8 mouse cellular contexts compared by ENCODE assay signal in the genomic region with DNA sequence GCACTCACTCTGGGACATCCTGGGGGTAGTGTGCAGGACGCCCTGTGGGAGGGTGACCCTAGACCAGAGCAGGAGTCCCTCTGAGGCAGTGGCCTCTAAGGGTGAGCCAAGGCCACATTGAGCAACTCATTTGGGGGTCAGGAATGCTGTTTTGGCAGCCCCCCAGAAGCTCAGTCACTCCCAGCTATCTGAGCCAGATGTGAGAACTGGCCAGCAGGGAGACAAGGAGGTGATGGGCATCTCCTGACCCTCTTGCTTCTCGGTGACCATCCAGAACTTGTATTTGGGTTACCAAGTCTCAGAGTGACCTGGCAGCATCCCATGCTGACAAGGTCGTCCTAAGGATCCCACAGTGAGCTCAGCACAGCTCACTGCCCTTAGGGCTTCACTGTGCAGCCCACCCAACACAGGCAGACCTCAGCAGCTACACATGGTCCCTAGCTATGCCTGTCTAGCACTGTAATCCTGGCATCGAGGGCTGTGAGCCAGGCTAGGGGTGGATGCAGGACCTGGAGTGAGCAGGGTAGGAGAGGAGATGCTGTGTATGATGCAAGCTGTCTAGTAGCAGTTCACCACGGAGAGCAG. TPM values are rescaled to one million over a fixed set of nuclear protein-coding genes. Genes with fewer than 3 reads are reported as not detected.
A peak's percentile ranks its signal among the peaks of the same experiment; 100 is the strongest.
DNase-seq lines count a peak whose midpoint lies in the region; ATAC-seq lines count a peak whose summit lies in the region.

No protein-coding gene starts in this region.

- peaks cover 31% of the 10 kb centered on the region for H3K4me1 ChIP-seq in midbrain, embryonic 13.5 days (replicated peaks)
- H3K4me1 ChIP-seq in midbrain, embryonic 10.5 days, result peaks cover 34% of the 10 kb centered on the region
- peaks cover 36% of the 10 kb centered on the region for H3K4me1 ChIP-seq in forebrain, embryonic 16.5 days (replicated peaks; ENCODE audit: control insufficient read depth, insufficient read depth, low read length)

- H3K27ac ChIP-seq in midbrain, embryonic 13.5 days, result no peak overlapping the region
- H3K27ac ChIP-seq in midbrain, embryonic 10.5 days (replicated peaks), result no peak overlapping the region
- no peak overlapping the region for H3K27ac ChIP-seq in forebrain, embryonic 16.5 days (ENCODE audit: low read length)

- peak; percentile 25; the same call in 1 of the 2 replicates for ATAC-seq in midbrain, embryonic 13.5 days
- ATAC-seq in forebrain, embryonic 16.5 days, result 0 out of 2 replicates have a peak, but pooled peaks have one; percentile 14
- ATAC-seq in CD4-positive, CD25-positive, alpha-beta regulatory T cell, adult 4 months, result no peak

- 54% methylated on average over 5 of the region's 5 CpGs for WGBS in midbrain, embryonic 13.5 days
- WGBS in midbrain, embryonic 10.5 days, result 47% methylated on average over 5 of the region's 5 CpGs
- WGBS in forebrain, embryonic 16.5 days, result 63% methylated on average over 4 of the region's 5 CpGs

- no peak overlapping the region for H3K4me3 ChIP-seq in midbrain, embryonic 13.5 days (replicated peaks)
- no peak overlapping the region for H3K4me3 ChIP-seq in midbrain, embryonic 10.5 days
- no peak overlapping the region for H3K4me3 ChIP-seq in forebrain, embryonic 16.5 days (replicated peaks; ENCODE audit: low read length)

- no peaks in the 10 kb centered on the region for H3K9me3 ChIP-seq in midbrain, embryonic 13.5 days
- no peaks in the 10 kb centered on the region for H3K9me3 ChIP-seq in midbrain, embryonic 10.5 days (replicated peaks)
- no peaks in the 10 kb centered on the region for H3K9me3 ChIP-seq in forebrain, embryonic 16.5 days (ENCODE audit: control insufficient read depth, low read length)

- no peak for DNase-seq in midbrain, embryonic 10.5 days (ENCODE audit: low spot score)
- peak; percentile 38 to 54 for DNase-seq in kidney, adult 8-10 months
- peak; percentile 63 for DNase-seq in lung, postnatal 14 days
- DNase-seq in right cerebral cortex, adult 18-20 months, result no peak
- no peak for DNase-seq in right cerebral cortex, adult 2 months (ENCODE audit: low spot score in 2 of 2)

- peaks cover 27% of the 10 kb centered on the region for H3K27me3 ChIP-seq in midbrain, embryonic 13.5 days
- peaks cover 49% of the 10 kb centered on the region for H3K27me3 ChIP-seq in midbrain, embryonic 10.5 days (ENCODE audit: low read depth, poor library complexity, severe bottlenecking)
- 0 out of 2 replicates have a peak, but pooled peaks cover 5% of the 10 kb centered on the region for H3K27me3 ChIP-seq in forebrain, embryonic 16.5 days (replicated peaks; ENCODE audit: control insufficient read depth, insufficient read depth, low read length)

- peaks cover 6% of the 10 kb centered on the region for H3K36me3 ChIP-seq in midbrain, embryonic 13.5 days
- peaks cover 28% of the 10 kb centered on the region for H3K36me3 ChIP-seq in midbrain, embryonic 10.5 days
- no peaks in the 10 kb centered on the region for H3K36me3 ChIP-seq in forebrain, embryonic 16.5 days (ENCODE audit: control insufficient read depth, insufficient read depth)

- no peak overlapping the region for H3K4me2 ChIP-seq in midbrain, embryonic 13.5 days (replicated peaks)
- H3K4me2 ChIP-seq in forebrain, embryonic 16.5 days (ENCODE audit: low read length), result no peak overlapping the region

- no peak overlapping the region for H3K9ac ChIP-seq in midbrain, embryonic 13.5 days (replicated peaks)
- no peak overlapping the region for H3K9ac ChIP-seq in forebrain, embryonic 16.5 days (replicated peaks; ENCODE audit: low read depth, low read length)

RNA-seq across cellular contexts. Expression of a gene that starts 49.3 kb away (rescaled TPM):
- 9.7 and 13.2 TPM in 2 replicates for polyA plus RNA-seq in midbrain, embryonic 13.5 days (2015; fragmentation: Nextera tagmentation; extraction: Ambion mirVana)
- polyA plus RNA-seq in midbrain, embryonic 10.5 days (2016; fragmentation: Nextera tagmentation; extraction: Ambion mirVana), result 23.4 and 28.2 TPM in 2 replicates
- 5.5 TPM in 2 replicates for polyA plus RNA-seq in forebrain, embryonic 16.5 days (2015; fragmentation: Nextera tagmentation; extraction: Ambion mirVana)
- polyA plus RNA-seq in CD4-positive, CD25-positive, alpha-beta regulatory T cell, adult 4 months (2017; shearing (Covaris generic)), result under 1 TPM in 1 of 2 experiments, not detected in 1; 0.05 TPM

Comparison
In these comparisons a context has a peak if more than half of its experiments do, and no peak if none do; other contexts are left out.
1. DNase-seq: peak in kidney, adult 8-10 months (2 of 2) and lung, postnatal 14 days (single experiment); none in midbrain, embryonic 10.5 days (single experiment), right cerebral cortex, adult 18-20 months (single experiment) and right cerebral cortex, adult 2 months (0 of 2).